Mouse (Mus musculus): ENCODE results near the gene Zfp946. TPM values are rescaled to one million over a fixed set of nuclear protein-coding genes. Genes with fewer than 3 reads are reported as not detected.

The Zfp946 gene
- polyA plus RNA-seq (2017; shearing (Covaris generic)): 3.3 TPM

GRCm38 (mm10) chr17:22423952-22424617 is at the start of gene Zfp946:
TSS of gene Zfp946 (plus strand) at chr17:22424222.

Other genes with a start within 250 kb of the Zfp946 start
- gene Zfp994, start 198.6 kb upstream of the Zfp946 start, polyA plus RNA-seq (2017; shearing (Covaris generic)): 2.1 TPM
- 8.0 TPM for gene CT030661.1, start 109.4 kb upstream of the Zfp946 start, polyA plus RNA-seq (2017; shearing (Covaris generic))
- gene Zfp944, start 62.8 kb upstream of the Zfp946 start, polyA plus RNA-seq (2017; shearing (Covaris generic)): 7.4 TPM
- gene Zfp758, start 62.8 kb upstream of the Zfp946 start, polyA plus RNA-seq (2017; shearing (Covaris generic)): 11.8 TPM
- gene Vmn2r111, start 149.3 kb downstream of the Zfp946 start, polyA plus RNA-seq (2017; shearing (Covaris generic)): not detected
- 0.04 TPM for gene Vmn2r112, start 176.7 kb downstream of the Zfp946 start, polyA plus RNA-seq (2017; shearing (Covaris generic))

Measured in naive thymus-derived CD4-positive, alpha-beta T cell, adult 5 months (primary cell).